Mouse (Mus musculus) v-Abl transformed pro-B cells (cell line): ENCODE measurements around the gene Upb1.
"Not testable (repeated sequence)": the region's sequence is repeated elsewhere in the genome, so short reads cannot be mapped to it uniquely, and the experiment has no call there.

ENCODE experiments used
- in situ Hi-C, 2 experiments: fragments of 400-800 bp; cut with MboI; formaldehyde crosslinking; loops; one replicate each; pipeline ENCODE4 v1.15.1; 2025; ENCODE audit not compliant: unreplicated experiment in 2 of 2

Upb1 gene

GRCm38 (mm10) chr10:75448806-75449420, 48.0 kb downstream of the Upb1 start:
- in situ Hi-C loops: loop anchor here (5.0 to 10.0 kb wide), 3 partner anchors 33 to 394 kb away; no protein-coding TSS in a partner anchor

- in situ Hi-C loops: no loop called here
Measured at GRCm38 (mm10) chr10:75450331-75450730, 49.4 kb downstream of the Upb1 start.

- in situ Hi-C loops: no loop called here
Measured at GRCm38 (mm10) chr10:75451036-75451786, 50.3 kb downstream of the Upb1 start.

- in situ Hi-C loops: not testable (repeated sequence)
Measured at GRCm38 (mm10) chr10:75456061-75456831, 55.3 kb downstream of the Upb1 start.

GRCm38 (mm10) chr10:75457852-75458251, 56.9 kb downstream of the Upb1 start:
- in situ Hi-C loops: no loop called here

GRCm38 (mm10) chr10:75458329-75458728, 57.4 kb downstream of the Upb1 start:
- in situ Hi-C loops: no loop called here

- in situ Hi-C loops: no loop called here
Measured at GRCm38 (mm10) chr10:75462728-75463127, 61.8 kb downstream of the Upb1 start.

GRCm38 (mm10) chr10:75465781-75466550, 65.1 kb downstream of the Upb1 start:
- in situ Hi-C loops: no loop called here

- in situ Hi-C loops: no loop called here
Measured at GRCm38 (mm10) chr10:75473411-75473810, 72.5 kb downstream of the Upb1 start.

GRCm38 (mm10) chr10:75474571-75474970, 73.7 kb downstream of the Upb1 start:
- in situ Hi-C loops: no loop called here

GRCm38 (mm10) chr10:75475139-75475850, 74.4 kb downstream of the Upb1 start:
- in situ Hi-C loops: loop anchor here in 1 of 2 experiments (25.0 kb wide), 1 partner anchor 413 kb away; the partner anchor contains the start of gene Bcr

GRCm38 (mm10) chr10:75477034-75477433, 76.1 kb downstream of the Upb1 start:
- in situ Hi-C loops: loop anchor here in 1 of 2 experiments (25.0 kb wide), 1 partner anchor 415 kb away; the partner anchor contains the start of gene Bcr

GRCm38 (mm10) chr10:75479955-75480354, 79.0 kb downstream of the Upb1 start:
- in situ Hi-C loops: loop anchor here (5.0 to 25.0 kb wide), 2 partner anchors 33 to 418 kb away; partner anchors contain the start of gene Bcr (in 1 of the 2)

- in situ Hi-C loops: loop anchor here (5.0 to 25.0 kb wide), 2 partner anchors 34 to 419 kb away; partner anchors contain the start of gene Bcr (in 1 of the 2)
Measured at GRCm38 (mm10) chr10:75481703-75482102, 80.8 kb downstream of the Upb1 start.

GRCm38 (mm10) chr10:75482271-75482670, 81.4 kb downstream of the Upb1 start:
- in situ Hi-C loops: loop anchor here (5.0 to 25.0 kb wide), 2 partner anchors 35 to 420 kb away; partner anchors contain the start of gene Bcr (in 1 of the 2)

GRCm38 (mm10) chr10:75482919-75483483, 82.1 kb downstream of the Upb1 start:
- in situ Hi-C loops: loop anchor here (5.0 to 25.0 kb wide), 2 partner anchors 36 to 421 kb away; partner anchors contain the start of gene Bcr (in 1 of the 2)

- in situ Hi-C loops: loop anchor here (5.0 to 25.0 kb wide), 2 partner anchors 37 to 422 kb away; partner anchors contain the start of gene Bcr (in 1 of the 2)
Measured at GRCm38 (mm10) chr10:75484066-75484465, 83.2 kb downstream of the Upb1 start.

GRCm38 (mm10) chr10:75484767-75485166, 83.9 kb downstream of the Upb1 start:
- in situ Hi-C loops: loop anchor here (5.0 to 25.0 kb wide), 6 partner anchors 37 to 422 kb away; partner anchors contain the start of gene Bcr (in 1 of the 2)
